Mouse (Mus musculus) heart, adult 11 months (tissue): ENCODE data around the gene Nalcn.
A peak's percentile ranks its signal among the peaks of the same experiment; 100 is the strongest.

Experiments used
- DNase-seq: peaks from one replicate; pipeline ENCODE4 v3.0.0; 2022

Gene Nalcn

DNA sequence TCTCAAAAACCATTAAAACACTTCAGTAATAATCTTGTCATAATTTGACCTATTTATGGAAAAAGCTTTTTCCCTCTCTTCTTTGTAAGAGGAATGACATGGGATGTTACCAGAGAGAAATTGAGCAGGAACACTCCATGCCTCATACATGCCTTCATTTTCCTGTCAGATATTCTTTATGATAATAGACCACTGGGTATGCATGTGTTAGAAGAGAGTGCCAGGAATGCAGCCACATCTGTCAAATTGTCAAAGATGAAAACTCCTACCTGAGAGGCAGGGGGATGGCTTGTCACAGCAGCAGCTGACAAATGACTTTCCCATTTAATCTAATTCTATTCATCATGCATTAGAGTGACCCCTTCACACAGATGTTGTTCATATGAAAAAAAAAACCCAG lies 131.4 kb downstream of the Nalcn start:
- peak; percentile 7 for DNase-seq

DNA sequence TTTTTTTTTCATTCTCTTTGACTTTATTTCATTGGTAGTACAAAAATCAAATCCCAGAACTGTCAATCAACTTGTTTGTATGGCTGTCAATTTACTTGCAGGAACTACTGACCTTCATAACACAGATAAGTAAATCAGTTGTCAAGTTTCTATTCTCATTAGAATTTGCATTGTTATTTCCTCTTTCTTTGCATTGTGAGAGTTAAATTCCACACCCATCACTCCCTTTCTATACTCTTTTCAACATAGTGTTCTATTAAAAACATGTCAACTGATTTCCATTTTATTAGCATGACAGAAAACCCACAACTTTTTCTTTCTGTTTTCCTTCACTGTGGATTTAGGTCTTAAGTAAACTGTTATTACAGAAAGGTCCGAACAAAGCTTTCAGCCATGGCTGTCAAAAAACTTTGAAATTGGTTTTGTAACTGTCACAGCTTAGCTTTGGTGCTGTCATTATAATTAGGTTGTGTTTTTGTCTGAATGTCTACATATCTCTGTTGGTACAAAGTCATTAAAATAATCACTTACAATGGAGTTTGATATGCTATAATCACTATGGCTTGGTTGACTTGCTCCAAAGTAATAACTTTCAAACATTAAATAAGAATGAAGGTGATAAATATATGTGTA lies 138.3 kb downstream of the Nalcn start:
- DNase-seq, result no peak

DNA sequence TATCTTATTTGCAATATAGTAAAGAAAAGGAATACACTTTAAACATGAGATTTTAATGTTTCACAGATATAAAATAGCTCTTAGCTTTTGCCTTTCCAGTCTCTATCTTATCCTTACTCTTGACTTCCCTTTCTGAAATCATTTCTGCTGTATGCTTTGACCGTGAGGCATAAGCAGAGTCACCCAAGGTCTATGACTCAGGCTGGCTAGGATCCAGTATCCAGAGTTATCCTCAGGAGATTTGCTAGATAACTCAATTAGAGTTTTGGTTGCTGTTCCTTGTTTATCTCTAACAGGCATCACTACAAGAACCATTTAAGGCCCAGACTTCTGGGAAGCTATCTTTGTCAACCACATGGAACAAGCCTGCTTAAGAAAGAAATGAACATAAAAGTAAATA lies 164.9 kb downstream of the Nalcn start:
- DNase-seq, result no peak

DNA sequence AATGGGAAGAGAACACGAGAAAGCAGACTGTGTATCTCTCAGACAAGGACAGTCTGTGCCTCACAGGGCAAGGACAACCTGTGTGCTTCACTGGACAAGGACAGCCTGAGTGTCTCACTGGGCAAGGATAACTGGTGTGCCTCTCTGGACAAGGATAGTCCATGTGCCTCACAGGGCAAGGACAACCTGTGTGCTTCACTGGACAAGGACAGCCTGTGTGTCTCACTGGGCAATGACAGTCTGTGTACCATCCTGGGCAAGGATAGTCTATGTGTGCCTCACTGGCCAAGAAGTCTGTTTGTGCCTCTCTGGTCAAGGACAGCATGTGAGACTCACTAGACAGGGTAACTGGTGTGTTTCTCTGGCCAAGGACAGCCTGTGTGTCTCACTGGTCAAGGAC lies 180.9 kb downstream of the Nalcn start:
- DNase-seq, result no peak

DNA sequence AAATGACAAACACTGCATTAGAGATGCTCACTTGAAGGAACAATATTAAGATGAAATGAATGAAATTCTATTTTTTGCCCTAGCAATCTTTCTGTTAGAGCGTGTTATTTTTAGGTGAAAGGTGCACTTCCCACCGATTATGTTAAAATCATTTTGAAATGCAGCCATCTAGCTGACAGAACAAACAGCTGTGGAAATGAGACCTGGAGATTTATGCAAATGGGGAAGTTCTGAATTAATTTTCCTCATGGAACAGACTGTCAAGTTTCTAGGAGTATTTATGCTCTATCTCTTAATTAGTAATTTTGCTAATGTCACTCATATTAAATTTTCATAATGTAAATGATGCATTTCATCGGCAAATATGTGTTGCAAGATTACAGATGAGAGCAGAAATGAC lies 191.4 kb downstream of the Nalcn start:
- DNase-seq, result no peak

DNA sequence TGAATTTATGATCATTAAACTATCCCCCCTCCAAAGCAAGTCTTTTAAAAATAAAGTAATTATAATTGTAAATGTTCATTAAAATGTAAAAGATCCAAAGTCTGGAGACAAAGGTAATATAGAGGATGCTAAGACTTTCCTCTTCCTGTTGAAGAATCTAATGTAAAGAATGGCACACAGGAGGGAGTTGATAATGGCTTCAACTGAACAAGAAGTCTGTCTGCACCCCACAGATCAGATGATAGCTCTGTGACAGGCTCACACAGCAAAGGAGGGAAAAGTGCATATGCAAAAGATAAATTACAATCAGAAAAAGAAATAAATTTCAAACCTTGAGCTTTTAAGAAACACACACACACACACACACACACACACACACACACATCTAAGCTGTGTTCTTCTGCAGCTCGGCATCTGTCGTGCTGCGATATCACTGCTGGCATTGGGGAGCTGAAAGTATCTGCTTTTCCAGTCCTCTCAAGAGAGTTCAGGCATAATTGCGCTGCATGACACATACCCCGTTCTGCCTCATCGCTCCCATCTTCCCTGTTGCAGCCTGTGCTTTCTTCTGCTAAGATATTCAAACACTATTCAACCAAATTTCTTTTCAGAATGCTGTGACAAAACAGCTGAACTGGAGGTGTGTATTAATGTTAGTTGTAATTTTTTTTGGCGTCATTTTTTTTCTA lies 250.6 kb downstream of the Nalcn start:
- DNase-seq, result no peak

DNA sequence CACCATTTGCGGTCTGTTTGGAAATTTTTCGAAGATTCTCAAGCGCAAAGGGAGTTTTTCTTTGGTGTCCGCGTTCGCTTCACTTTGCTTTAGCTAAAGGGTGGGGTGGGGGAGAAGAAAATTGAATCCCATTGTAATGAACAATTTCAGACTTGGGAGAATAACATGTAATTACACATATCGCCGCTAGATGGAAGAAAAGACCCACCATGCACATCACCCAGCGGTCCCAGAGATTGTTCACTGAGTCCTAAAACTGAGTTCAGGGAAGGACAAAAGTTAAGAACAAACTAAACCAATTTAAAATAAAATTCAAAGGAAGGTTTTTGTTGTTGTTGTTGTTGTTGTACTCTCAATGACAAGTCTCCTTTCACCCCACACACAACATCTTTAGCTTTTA lies 255.4 kb downstream of the Nalcn start:
- no peak for DNase-seq

DNA sequence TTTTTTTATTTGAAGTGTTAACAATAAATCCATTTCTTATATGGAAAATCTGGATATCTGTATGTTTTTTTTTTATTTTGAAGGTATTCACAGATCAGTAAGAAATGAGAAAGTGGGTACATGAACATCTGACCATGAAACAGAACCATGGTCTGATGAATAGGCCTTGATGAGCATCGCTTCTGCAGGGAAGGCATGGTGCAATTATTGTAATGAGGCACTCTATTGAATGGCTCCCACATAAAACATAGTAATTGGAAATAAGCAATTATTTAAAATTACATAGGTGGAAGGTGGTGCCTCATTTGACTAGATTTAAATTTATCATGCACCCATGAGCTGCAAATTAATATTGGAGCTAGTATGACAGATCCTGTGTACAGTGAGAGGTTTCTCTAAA lies 267.3 kb downstream of the Nalcn start:
- DNase-seq, result no peak

DNA sequence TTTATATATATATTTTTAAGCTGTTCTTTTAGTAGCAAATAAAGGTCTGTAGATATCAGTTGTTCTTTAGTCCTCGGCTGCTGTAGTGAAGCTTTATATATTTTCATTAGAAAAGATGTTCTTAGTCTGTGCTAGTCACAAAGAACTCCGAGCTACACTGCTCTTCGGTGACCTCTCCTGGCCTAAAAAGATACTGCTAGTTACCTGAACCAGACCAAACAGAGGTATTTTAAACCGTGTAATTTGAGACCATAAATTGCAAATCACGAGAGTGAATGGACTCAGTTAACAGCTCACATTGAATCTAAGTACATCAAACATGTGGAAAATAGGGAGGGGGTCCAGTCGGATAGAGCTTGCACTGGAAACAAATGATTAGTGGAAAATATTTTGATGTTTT lies 274.0 kb downstream of the Nalcn start:
- DNase-seq, result no peak

DNA sequence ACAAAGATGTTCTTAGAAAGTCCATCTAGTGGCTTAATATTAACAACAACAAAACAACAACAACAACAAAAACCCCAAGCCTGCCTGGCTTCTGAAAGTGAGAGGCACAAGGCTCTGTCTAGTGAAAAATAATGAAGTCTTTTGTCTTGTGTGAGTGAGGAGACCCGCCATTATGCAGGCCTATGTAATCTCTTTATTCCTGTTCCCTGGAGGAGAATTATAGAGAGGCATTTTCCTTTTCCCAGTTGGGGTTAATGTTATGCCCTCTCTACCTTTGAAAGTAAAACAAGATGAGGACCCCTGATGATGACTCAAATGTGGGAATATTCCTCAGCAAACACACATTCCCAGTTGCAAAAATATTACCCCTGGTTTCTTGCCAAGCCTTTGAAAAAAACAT lies 295.1 kb downstream of the Nalcn start:
- no peak for DNase-seq

DNA sequence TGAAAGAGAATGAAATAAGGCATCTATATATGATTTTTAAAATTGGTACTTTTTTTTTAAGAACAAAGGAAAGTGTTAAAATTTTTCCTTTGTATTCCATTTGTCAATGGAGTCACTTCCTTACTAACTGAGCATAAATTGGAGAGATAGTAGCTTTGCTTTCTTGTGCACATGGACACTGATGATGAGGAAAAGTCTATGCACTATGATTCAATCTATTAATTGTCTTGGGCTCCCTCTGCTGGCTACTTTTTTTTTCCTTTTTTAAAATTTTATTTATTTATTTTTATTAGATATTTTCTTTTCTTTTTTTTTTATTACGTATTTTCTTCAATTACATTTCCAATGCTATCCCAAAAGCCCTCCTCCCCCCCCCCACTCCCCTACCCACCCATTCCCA lies 312.6 kb downstream of the Nalcn start:
- no peak for DNase-seq

DNA sequence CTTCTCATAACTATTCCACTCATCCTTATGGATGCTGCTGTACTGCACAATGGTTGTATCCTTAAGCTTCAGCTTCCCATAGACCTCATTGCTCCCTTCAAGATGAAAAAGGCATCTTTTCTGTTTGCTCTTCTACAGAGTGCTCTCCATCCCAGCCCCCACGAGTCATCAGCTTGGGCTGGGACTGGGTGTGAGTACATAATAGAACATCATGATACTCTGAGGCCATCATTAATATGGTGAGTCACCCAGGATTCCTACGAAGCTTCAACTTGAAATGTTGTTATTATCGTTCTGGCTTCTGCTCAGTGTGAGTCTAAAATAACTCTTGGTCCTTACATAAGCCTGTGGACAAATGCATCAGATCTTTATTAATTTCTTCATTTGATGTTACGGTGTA lies 314.6 kb downstream of the Nalcn start:
- no peak for DNase-seq

DNA sequence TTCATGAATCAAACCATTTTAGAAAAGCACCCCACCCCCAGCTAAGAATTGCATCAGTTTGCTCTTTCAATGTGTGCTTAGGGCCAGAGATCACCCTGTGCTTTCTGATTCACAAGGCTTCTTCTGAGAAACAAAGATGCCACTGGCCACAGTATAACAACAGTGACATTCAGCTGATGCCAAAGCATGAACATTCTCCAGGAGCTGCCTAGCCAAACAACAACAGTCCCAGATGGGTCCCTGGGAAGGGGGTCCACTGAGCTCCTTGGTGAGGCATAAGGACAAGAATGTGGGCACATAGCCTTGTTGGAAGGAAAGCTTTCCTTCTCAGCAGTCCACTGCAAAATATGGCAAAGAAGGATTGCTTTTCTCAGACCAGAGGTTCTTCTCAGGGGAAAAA lies 330.9 kb downstream of the Nalcn start:
- no peak for DNase-seq

DNA sequence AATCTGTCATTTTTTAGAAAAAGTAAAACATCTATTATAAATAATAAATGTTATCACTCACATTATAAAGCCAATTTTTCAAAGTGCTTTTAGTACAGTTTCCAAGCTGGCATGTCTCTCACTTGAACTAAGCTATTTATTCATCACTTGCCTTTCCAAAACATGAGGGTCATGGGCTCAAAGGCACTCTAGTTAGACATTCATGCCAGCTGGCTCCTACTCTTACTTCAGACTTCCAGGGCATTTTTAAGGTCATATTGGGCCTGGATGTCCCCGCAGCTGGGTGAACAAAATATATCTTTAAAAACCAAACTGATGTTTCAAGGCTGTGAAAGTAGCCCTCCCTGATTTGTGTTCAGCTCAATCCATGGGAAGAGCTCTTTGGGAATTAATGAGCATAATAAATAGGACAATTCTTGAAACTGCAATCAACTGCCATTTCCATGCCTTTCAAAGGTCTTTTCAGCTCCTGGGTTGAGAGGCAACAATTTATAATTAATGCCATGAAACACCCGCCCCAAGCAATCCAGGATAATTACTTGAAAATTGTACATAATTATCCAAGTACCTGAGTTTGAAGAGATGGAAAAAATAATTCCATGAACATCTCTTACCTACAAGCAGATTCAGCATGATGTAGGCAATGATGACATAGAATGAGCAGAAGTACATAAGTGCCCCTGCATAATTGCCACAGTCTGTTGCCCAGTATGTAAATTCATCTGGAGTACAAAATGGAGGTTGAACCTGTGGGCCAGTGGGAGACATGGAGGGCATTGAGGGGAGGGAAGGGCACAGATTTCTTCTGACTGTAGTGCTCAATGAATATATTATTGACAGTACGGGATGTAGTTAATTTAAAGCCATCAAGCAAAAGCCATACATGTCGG lies 335.6 kb downstream of the Nalcn start:
- peak; percentile 91 for DNase-seq

DNA sequence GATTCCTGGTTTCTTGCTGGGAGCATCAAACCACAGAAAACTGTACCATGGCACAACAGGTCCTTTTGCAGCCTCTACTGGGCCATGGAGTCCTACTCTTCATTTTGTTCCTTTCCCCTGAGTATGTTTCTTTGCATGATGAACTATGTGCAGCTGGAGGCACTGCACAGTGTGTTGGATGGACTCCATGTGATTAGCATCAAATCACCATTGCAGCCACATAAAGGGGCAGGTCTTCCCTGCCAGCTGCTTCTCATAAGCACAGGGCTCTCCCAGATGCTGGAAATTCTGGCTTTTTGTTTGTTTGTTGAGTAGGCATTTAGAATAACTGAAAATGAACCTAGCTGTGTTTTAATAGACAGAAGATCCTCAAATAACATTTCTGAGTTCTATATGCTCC lies 344.8 kb downstream of the Nalcn start:
- no peak for DNase-seq

DNA sequence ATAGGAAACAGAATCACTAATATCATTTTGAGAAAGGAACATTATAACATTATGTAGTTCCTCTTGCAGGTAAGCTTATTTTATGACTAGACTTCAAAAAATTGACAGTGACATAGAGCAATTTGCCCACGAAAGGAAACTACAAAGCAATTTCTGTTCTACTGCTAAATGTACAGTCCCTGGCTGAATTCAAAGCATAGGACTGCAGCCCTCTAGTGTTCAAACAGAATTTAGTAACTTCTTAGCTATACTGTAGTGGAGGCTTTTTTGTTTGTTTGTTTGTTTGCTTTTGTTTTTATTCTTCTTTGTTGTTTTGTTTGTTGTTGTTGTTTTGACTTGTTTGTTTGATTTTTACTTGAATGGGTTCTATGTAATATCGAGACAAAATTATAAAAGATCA lies 354.8 kb downstream of the Nalcn start:
- no peak for DNase-seq

DNA sequence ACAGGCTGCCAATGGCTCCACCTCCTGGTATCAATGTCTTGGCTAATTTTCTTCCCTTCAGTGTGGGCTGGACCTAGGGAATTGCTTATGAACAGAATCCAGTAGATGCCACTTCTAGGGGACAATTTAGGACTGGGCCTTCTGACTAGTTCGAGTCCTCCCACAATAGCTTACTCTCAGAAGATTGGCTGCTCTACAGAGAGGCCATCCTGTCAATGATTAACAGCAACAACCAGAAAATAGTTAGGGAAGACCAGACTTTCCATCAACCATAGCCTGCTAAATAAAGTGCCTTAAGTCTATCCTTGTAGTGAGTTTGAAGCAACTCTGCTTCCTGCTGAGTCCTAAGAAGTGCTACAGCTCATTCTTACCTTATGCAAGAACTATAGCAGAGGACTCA lies 386.2 kb downstream of the Nalcn start:
- DNase-seq, result peak; percentile 43

DNA sequence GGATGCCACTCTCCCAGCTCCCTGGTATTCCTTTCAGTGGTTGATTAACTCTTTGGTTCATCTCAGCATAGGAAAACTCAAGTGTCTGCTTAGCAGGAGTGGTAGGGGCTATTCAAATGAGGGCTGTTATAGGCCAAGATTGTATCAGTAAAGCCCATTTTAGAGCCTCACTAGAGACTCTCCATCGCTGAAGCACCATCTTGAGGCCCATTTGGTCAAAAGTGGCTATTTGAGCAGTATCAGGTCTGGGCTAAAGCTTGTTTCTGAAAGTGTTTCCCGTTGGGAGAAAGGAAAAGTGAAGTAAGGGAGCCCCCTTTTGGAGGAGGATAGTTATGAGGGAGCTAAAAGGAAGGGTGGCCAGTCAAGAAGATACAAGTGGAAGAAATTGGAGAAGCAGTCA lies 387.0 kb downstream of the Nalcn start:
- DNase-seq, result peak; percentile 61

DNA sequence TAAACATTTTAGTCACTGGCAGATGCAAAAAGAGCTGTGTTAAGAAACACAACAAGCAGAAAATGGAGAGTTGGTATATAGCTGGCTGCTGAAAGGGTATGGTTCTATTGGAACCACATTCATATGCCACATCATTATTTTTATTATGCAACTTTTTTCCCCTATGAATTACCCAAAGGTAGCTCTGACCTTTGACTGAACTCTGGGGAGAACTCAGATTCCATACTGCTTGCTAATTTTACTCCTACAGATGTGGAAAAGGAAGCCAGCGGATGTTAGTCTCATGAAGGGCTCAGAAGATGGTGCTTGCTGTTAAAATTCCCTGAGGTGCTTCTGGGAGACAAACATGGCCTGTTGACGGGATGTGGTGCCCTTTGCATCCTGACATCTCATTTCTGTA lies 389.9 kb downstream of the Nalcn start:
- peak; percentile 43 for DNase-seq

DNA sequence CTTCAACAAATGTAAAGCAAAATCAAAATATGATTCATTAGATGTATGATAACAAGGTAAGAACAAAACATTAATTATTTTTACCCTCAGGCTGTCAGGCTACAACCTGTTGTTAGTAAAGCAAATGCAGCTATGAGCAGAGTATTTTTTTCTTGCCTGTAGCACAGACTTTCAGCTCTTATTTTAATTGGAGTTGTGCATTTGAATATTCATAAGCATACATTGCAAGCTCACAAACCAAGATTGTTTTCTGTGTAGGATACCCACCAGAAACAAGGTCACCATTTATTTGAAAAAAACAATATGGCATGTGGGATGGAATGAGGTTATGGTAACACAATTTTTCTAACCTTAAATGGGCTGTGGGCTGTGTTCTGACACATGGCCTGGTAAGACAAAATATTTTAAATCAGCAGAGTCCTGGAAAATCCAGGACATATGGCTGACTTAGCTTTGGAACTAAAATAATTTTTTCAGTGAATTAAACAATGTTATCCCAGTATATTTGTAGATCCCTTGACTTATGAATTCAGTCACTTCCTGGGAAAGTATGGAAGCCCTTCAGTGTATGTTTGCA lies 394.2 kb downstream of the Nalcn start:
- DNase-seq, result no peak
